Mouse (Mus musculus) neural tube, embryonic 10.5 days (tissue): ENCODE data around the gene Tenm4.
A peak's percentile ranks its signal among the peaks of the same experiment; 100 is the strongest.

ENCODE experiments used
- DNase-seq: peaks from one replicate; pipeline ENCODE4 v3.0.0-alpha.2; 2017; ENCODE audit warnings: low spot score; ENCODE audit errors: extremely low spot score

Gene Tenm4

GRCm38 (mm10) chr7:96635830-96636440, 464.9 kb downstream of the Tenm4 start:
- no peak for DNase-seq

DNA sequence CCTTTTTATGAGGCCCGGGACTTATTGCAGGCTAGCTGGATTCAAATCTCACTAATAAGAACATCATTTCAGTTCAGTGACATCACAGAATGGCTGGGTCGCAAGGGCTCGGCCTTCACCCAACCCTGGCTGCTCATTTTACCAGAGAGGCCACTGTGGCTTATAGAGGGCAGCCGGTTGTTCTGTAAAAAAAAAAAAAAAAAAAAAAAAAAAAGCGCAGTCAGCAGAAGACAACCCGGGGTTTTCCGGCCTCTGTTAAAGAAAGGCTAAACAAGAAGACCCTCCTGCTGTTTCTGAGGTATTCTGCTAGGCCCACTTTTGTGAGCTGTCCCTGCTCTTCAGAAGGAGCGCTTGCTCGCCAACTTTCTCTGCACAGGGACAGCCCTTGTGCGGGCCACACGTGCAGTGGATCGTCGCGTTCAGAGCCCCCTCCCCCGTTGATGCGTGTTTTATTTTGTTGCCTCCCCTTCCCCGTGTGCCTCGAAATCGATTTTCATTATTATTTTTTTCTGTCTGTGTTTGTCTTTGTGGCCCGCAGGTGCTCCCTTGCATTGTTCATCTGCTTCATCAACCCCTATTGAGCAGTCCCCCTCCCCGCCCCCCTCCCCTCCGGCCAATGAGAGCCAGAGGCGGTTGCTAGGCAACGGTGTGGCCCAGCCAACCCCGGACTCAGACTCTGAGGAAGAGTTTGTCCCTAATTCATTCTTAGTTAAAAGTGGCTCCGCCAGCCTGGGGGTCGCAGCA, 472.6 kb downstream of the Tenm4 start:
- peak; percentile 89 for DNase-seq

DNA sequence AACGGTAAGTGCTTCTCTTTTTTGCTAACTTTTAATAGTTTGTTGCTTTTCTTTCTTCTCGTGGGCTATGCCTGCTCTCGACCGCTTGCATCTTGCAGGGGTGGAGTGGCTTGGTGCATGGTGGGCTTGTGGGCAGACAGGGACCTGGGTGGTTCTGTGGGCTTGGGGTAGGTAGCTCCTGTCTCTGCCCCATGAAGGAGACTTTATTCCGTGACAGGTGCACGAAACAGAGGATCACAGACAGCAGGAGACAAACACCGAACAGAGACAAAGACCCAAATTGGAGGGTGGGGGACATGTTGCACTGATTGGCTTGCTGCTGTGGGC, 473.1 kb downstream of the Tenm4 start:
- DNase-seq, result no peak

DNA sequence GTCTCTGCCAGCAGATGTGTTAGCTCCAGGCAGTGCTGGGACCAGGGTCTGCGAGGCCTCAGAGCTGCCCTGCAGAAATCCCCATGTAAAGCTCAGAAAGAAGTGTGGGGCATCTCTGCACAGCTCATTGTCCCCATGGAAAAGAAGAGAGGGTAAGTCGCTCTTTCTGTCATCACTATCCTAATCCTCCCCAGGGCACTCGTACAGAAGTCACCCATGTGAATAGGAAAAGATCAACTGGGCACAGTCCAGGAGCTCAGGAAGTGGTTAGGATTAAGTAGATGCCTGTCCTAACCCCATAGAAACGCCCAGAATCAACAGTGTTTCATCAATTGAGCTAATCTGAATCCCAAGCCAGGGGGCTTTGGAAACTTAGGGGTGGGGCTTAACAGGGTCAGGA, 476.6 kb downstream of the Tenm4 start:
- no peak for DNase-seq

DNA sequence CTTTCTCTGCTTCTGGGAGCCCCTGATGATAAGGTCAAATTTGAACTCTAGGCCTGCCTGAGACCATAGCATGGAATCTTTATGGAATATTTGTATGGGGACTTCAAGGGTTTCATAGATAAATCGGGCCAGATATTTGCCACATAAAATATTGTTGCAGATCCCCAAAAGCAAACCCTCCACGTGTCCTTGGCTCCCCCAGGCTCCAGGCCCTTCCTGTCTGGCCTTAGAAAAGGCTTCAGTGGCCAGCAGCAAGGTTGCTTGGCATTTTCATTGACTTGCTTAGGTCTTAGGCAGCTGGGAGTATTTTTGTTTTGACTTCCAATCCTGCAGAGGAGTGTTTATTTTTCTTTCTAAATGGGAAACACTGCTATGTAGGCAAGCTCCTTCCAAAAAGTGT, 477.6 kb downstream of the Tenm4 start:
- DNase-seq, result no peak

GRCm38 (mm10) chr7:96649171-96649570, 478.1 kb downstream of the Tenm4 start:
- DNase-seq, result no peak

GRCm38 (mm10) chr7:96650435-96650834, 479.4 kb downstream of the Tenm4 start:
- no peak for DNase-seq

- DNase-seq, result no peak
Measured at GRCm38 (mm10) chr7:96651055-96651454, 480.0 kb downstream of the Tenm4 start.

- no peak for DNase-seq
Measured at GRCm38 (mm10) chr7:96651626-96652341, 480.7 kb downstream of the Tenm4 start.

GRCm38 (mm10) chr7:96652844-96653243, 481.8 kb downstream of the Tenm4 start:
- no peak for DNase-seq

DNA sequence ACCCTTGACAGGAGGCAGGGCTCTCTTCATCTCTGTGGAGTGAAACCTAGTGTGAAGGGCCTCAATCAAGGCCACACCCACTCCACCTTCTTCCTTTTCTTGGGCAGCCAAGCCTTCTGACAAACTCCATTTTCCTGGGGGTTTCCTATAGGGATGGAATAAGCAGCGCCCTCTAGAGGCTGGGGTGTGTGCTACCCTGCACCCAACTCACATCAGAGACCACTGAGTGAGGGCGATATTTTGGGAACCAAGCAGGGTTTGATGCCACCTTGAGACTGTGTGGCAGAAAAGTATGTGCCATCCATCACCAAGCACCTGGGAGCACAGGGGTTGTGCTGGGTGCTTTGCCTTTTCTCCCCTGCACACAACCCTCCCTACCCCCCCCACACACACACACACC, 483.2 kb downstream of the Tenm4 start:
- no peak for DNase-seq

DNA sequence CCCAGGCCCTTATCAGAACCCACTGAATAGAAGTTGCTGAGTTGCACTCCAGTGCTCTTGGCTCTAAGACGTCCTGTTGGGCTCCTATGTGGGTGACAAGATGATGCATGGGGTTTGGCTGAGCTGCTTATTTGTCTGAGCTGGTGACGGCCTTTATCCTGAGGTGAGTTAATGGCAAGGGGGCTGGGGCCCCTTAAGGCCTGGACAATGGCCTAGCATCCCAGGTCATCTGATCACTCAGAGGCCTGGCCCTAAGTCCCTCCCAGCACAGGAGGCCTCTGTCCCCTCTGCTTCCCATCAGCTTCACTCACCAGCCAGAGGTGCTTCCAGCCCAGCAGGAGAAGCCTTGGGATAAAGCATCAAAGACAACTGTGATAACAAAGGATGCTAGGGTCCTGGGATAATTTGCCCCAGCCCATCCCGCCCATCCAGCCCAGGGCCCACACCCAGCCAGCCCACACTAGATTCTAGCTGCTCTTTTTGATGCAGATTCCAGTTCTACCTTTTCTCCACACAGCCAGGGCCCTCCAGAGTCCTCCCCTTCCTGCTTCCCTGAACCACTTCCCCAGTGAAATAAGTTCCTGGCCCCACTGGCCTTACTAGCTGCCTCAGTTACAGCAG, 484.2 kb downstream of the Tenm4 start:
- DNase-seq, result no peak

DNA sequence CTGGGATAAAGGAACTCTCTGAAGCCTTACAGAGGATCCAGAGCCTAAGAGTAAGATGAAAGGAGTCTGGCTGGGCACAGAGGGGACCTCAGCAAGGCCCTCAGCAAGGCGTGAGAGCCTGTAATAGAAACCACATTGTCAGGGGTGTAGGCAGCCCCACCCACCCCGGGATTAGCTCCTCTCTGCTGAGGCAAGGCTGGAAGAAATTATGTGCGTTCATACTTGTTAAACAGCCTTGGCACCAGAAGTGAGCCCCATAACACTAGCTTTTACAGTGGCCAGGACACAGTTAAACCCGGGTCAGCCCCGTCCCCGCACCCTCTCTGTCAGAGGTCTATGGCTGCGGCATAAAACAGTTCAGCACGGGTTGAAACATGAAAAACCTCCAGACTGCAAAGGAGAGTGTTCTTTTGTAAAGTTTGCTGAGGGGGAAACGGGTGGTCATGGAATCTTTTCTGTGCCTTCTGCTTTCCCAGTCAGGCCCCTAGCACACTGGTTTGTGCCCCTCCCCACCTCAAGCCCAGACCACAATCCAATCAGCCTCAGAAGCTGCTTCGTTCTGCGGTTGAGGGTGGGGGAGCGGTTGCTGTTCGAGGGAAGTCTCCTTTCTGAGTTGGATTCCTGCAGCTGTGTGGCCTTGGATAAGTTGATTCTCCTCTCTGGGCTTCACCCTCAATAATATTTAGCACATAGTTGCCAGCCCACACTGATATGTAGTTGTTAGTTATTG, 486.2 kb downstream of the Tenm4 start:
- peak; percentile 50 for DNase-seq

GRCm38 (mm10) chr7:96657857-96658580, 487.0 kb downstream of the Tenm4 start:
- DNase-seq, result no peak

GRCm38 (mm10) chr7:96660907-96661306, 489.9 kb downstream of the Tenm4 start:
- no peak for DNase-seq

DNA sequence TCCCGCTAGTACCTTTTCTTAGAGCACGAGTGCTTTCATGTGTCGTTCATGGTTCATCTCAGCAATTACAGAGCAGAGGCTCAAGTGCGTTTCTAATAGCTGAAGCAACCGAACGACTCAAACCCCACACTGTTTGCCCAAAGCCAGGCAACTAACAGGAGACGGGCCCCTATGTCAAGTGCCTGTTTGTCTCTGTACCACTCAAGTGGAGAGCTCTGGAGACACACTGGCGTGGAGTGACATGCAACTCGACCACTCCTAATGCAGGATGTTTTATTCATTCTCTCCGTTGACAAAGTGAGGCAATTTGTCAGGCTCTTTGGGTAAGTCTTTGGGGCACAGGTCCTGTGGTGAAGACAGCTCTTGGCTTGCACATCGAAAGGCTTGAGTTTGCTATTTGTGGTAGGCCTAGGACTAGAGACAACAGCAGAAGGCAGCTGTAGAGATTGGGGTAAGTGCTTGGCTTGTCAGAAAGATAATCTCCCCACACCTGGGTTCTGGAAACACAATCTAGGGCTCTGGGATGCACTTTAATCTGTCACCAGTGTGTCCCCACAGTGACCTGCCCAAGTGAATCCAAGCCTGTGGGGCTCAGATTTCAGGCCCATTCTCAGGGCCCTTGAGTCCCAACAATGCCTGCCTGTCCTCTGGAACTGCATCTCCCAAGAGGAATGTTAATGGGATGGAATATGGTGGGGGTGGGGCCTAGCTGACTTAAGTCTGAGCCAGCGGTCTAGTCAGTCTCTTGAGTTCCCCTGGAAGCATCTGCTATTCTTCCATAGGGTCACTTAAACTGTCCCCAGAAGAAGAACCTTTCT, 490.5 kb downstream of the Tenm4 start:
- no peak for DNase-seq

- no peak for DNase-seq
Measured at GRCm38 (mm10) chr7:96663336-96663735, 492.3 kb downstream of the Tenm4 start.

GRCm38 (mm10) chr7:96666366-96666896, 495.4 kb downstream of the Tenm4 start:
- DNase-seq, result no peak

GRCm38 (mm10) chr7:96667688-96668087, 496.6 kb downstream of the Tenm4 start:
- no peak for DNase-seq

- DNase-seq, result no peak
Measured at GRCm38 (mm10) chr7:96670095-96670494, 499.0 kb downstream of the Tenm4 start.
